Mouse (Mus musculus): ENCODE measurements at regions not wholly inside any gene's neighbourhood (a gene's known extent, or its start where the extent isn't known, plus 50 kb on each side); places are given as distances from the start of the nearest gene placed in this dataset.

GRCm38 (mm10) chr15:43585751-43586150, 3451.6 kb downstream of the 9330182O14Rik start:
- TF ChIP-seq CTCF (IDR thresholded peaks at IDR 0.05; ENCODE audit: borderline replicate concordance, insufficient read depth, low read depth, low read length) (no peak), POLR2A (IDR thresholded peaks at IDR 0.05; ENCODE audit: borderline replicate concordance, insufficient read depth, low read length) (no peak)

Measured in cerebellum, adult 2 months (tissue).